Mouse (Mus musculus) adrenal gland, adult 2 months (tissue): ENCODE results near the gene Prph. TPM values are rescaled to one million over a fixed set of nuclear protein-coding genes. Genes with fewer than 3 reads are reported as not detected.
"Not testable (repeated sequence)": the region's sequence is repeated elsewhere in the genome, so short reads cannot be mapped to it uniquely, and the experiment has no call there.

ENCODE experiments used
- DNase-seq: peaks from one replicate; pipeline ENCODE4 v3.0.0; 2021
- polyA plus RNA-seq: library from polyadenylated mRNA; depleted of rRNA; stranded (reverse); fragments of >200 nt; gene quantifications from 2 replicates; pipeline ENCODE4 v1.2.3, GENCODE M21; 2012
- total RNA-seq, 2 experiments: library from RNA; stranded (reverse); gene quantifications; 2 replicates each; pipeline ENCODE4 v1.2.3; 2021

Gene Prph
- total and polyA plus RNA-seq, 3 experiments = 0.43 to 2.4 (median 0.86) TPM

- not testable (repeated sequence) for DNase-seq
Measured at GRCm38 (mm10) chr15:99076011-99076410, 21.0 kb downstream of the Prph start.

- no peak for DNase-seq
Measured at GRCm38 (mm10) chr15:99078181-99078910, 23.4 kb downstream of the Prph start.

GRCm38 (mm10) chr15:99079804-99080203 lies 24.8 kb downstream of the Prph start:
- no peak for DNase-seq

- DNase-seq = no peak
Measured at GRCm38 (mm10) chr15:99082322-99082721, 27.3 kb downstream of the Prph start.

GRCm38 (mm10) chr15:99082840-99083239 lies 27.9 kb downstream of the Prph start:
- DNase-seq = no peak

GRCm38 (mm10) chr15:99083258-99083657 lies 28.3 kb downstream of the Prph start:
- peak; percentile 40 for DNase-seq

- DNase-seq = no peak
Measured at GRCm38 (mm10) chr15:99083867-99084557, 29.0 kb downstream of the Prph start.

GRCm38 (mm10) chr15:99084618-99085017 lies 29.6 kb downstream of the Prph start:
- DNase-seq = no peak

GRCm38 (mm10) chr15:99085997-99086396 lies 31.0 kb downstream of the Prph start:
- DNase-seq = no peak

GRCm38 (mm10) chr15:99087253-99088075 lies 32.5 kb downstream of the Prph start, which contains the start of gene C1ql4:
Gene C1ql4, minus strand, starts transcription at chr15:99087817.
- no peak for DNase-seq

GRCm38 (mm10) chr15:99088292-99088691 lies 33.3 kb downstream of the Prph start:
- peak; percentile 87 for DNase-seq

GRCm38 (mm10) chr15:99089069-99089468 lies 34.1 kb downstream of the Prph start:
- no peak for DNase-seq

- DNase-seq = no peak
Measured at GRCm38 (mm10) chr15:99092870-99093269, 37.9 kb downstream of the Prph start, which contains the start of gene Dnajc22. Gene Dnajc22, plus strand, starts transcription at chr15:99093170.

GRCm38 (mm10) chr15:99093291-99094258 lies 38.6 kb downstream of the Prph start:
- DNase-seq = peak; percentile 17

GRCm38 (mm10) chr15:99094631-99095270 lies 39.8 kb downstream of the Prph start:
- DNase-seq = no peak

- DNase-seq = no peak
Measured at GRCm38 (mm10) chr15:99095356-99095755, 40.4 kb downstream of the Prph start.

- DNase-seq = peak; percentile 15
Measured at GRCm38 (mm10) chr15:99096061-99096793, 41.3 kb downstream of the Prph start.

- DNase-seq = peak; percentile 38
Measured at GRCm38 (mm10) chr15:99096831-99097500, 42.0 kb downstream of the Prph start.

- DNase-seq = peak; percentile 43
Measured at GRCm38 (mm10) chr15:99097840-99098492, 43.0 kb downstream of the Prph start.
